Mouse (Mus musculus): ENCODE data around the gene Cmtm6. TPM values are rescaled to one million over a fixed set of nuclear protein-coding genes. Genes with fewer than 3 reads are reported as not detected.

Cmtm6 gene
- total RNA-seq, 2 experiments from 2014 or later, result 25.9 to 28.1 TPM

DNA sequence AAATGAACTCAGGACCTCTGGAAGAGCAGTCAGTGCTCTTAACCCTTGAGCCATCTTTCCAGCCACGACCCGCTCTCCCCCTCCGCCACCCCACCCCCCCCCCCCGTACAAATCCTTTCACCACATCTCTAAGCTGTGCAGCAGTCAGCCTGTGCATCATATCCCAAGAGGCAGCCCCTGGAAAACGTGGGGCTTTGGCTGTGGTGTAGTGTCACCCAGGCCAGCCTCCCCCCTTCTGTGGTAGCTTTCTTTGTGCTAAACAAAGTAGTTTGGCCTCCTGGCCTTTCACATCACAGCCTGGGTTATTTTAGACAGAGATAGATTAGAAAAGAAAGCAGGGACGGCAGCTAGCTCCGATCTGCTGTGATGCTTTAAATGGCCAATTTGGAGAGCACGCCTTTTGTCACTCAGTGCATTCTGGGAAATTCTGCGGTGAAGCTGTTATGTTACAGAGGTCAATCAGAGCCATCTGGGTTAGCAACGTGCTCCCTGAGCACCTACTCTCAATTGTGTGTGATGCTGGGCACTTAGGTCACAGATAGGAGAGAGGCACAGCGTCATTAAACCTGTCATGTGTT lies 65.6 kb downstream of the Cmtm6 start:
- DNase-seq (ENCODE audit: low spot score in 2 of 2), result no peak

- peak; percentile 90 to 94 for DNase-seq (ENCODE audit: low spot score in 2 of 2)
These were observed 66.6 kb downstream of the Cmtm6 start for GRCm38 (mm10) chr9:114797329-114798004.

DNA sequence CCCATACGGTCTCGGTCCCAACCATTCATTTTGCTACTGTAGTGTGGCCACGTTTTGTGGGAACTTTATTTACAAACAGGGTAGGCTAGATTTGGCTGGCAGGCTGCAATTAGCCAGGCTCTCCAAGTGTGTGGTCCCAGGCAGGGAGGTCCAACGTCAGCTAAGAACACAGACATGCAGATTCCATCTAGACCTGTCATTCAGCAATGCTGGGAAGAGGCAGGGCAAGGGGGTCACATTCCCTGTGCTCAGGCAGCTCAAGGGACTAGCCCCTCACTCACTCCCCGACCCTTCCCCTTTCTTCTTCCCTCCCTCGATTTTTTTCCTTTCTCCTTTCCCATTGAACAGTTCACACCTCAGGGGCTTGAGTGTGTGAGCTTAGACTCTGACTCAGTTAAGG lies 67.9 kb downstream of the Cmtm6 start:
- no peak for DNase-seq (ENCODE audit: low spot score in 2 of 2)

Other genes starting within 250 kb of the Cmtm6 start
- gene Ccr4, start 226.2 kb upstream of the Cmtm6 start, total RNA-seq (2021), result not detected
- not detected for gene C130032M10Rik, start 215.4 kb upstream of the Cmtm6 start, total RNA-seq (2021)
- under 1 TPM; 0.50 to 0.69 TPM for gene Trim71, start 166.7 kb upstream of the Cmtm6 start, total RNA-seq (2021)
- gene Cnot10, start 90.9 kb upstream of the Cmtm6 start, total RNA-seq (2021), result 10 to 100 TPM; 43.8 to 58.2 TPM
- gene Dync1li1, start 42.3 kb upstream of the Cmtm6 start, total RNA-seq (2021), result 100 to 1,000 TPM in 1 of 2 experiments, 10 to 100 TPM in 1; 98.6 to 107 TPM
- 1 to 10 TPM; 7.4 to 8.3 TPM for gene Cmtm7, start 50.7 kb downstream of the Cmtm6 start, total RNA-seq (2021)
- gene Cmtm8, start 113.0 kb downstream of the Cmtm6 start, total RNA-seq (2021), result 1 to 10 TPM; 3.7 to 3.8 TPM
- 10 to 100 TPM; 76.8 to 81.1 TPM for gene Gpd1l, start 202.9 kb downstream of the Cmtm6 start, total RNA-seq (2021)
- gene Osbpl10, start 247.5 kb downstream of the Cmtm6 start, total RNA-seq (2021), result 10 to 100 TPM; 17.1 to 19.7 TPM